Mouse (Mus musculus) liver, embryonic 12.5 days (tissue): ENCODE measurements around the gene Tssk3. TPM values are rescaled to one million over a fixed set of nuclear protein-coding genes. Genes with fewer than 3 reads are reported as not detected.

Experiments
- ATAC-seq: fragments of 200-750 bp; cut with Nextera tagmentation; 2 replicates; pipeline ENCODE4 v1.8.0; 2017; ENCODE audit warnings: moderate number of reproducible peaks, mild to moderate bottlenecking, moderate library complexity
- H3K27ac ChIP-seq: fragments of 300-500 bp; sonication (generic); 2 replicates; pipeline ENCODE4 v1.5.1; 2016; ENCODE audit warnings: mild to moderate bottlenecking
- H3K27me3 ChIP-seq: fragments of 300-500 bp; sonication (generic); replicated peaks from 2 replicates; pipeline ENCODE4 v1.6.1; 2016; ENCODE audit warnings: mild to moderate bottlenecking, moderate library complexity
- H3K36me3 ChIP-seq: fragments of 300-500 bp; sonication (generic); 2 replicates; pipeline ENCODE4 v1.6.1; 2016; ENCODE audit warnings: mild to moderate bottlenecking, moderate library complexity
- H3K4me1 ChIP-seq: fragments of 300-500 bp; sonication (generic); 2 replicates; pipeline ENCODE4 v1.6.1; 2016
- H3K4me2 ChIP-seq: fragments of 300-500 bp; sonication (generic); 2 replicates; pipeline ENCODE4 v1.6.1; 2016; ENCODE audit warnings: mild to moderate bottlenecking, moderate library complexity
- H3K4me3 ChIP-seq: fragments of 300-500 bp; sonication (generic); 2 replicates; pipeline ENCODE4 v1.5.1; 2016; ENCODE audit warnings: mild to moderate bottlenecking, moderate library complexity
- H3K9ac ChIP-seq: fragments of 300-500 bp; sonication (generic); 2 replicates; pipeline ENCODE4 v1.6.1; 2016; ENCODE audit warnings: mild to moderate bottlenecking, moderate library complexity
- H3K9me3 ChIP-seq: fragments of 300-500 bp; sonication (generic); replicated peaks from 2 replicates; pipeline ENCODE4 v1.6.1; 2016; ENCODE audit warnings: mild to moderate bottlenecking, moderate library complexity
- WGBS: fragments of 180-500 bp; shearing (Covaris S2); methylation state at CpG from one replicate; pipeline ENCODE4 v1.1.7; 2016; ENCODE audit not compliant: insufficient replicate concordance; 5-methylcytosine and 5-hydroxymethylcytosine counted together
- polyA plus RNA-seq: library from polyadenylated mRNA; unstranded; fragments of >200 nt; fragmentation: Nextera tagmentation; extraction: Ambion mirVana; gene quantifications from 2 replicates; pipeline ENCODE4 v1.2.1, GENCODE M21; 2016

Gene Tssk3
- polyA plus RNA-seq, 1 experiment from 2014 or later: not detected

DNA sequence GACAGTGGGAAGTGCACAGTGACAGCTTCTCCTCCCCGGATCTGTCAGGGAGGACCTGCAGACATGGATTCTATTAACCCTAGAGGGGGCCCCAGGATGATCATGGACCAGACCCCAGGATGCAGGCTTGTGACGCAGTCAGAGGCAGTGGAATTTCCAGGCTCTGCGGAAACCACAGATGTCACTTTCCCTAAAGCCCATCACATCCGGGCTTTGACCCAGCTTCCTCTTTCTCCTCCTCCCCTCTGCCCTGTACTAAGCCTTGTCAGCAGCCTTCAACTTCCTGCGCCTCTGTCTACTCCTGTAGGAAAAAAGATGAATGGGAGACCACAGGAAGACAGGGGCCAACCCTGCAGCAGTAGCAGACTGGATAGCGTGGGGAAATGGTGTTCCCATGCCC is 5.8 kb upstream of the Tssk3 start:
- peak; percentile 14; the same call in 1 of the 2 replicates for ATAC-seq
- Histone ChIP-seq H3K4me3 (no peak overlapping the region), H3K27me3 (peaks cover 47% of the 10 kb centered on the region), H3K4me1 (peaks cover 62% of the 10 kb centered on the region), H3K36me3 (no peaks in the 10 kb centered on the region), H3K27ac (peak overlapping the region; percentile 23), H3K9me3 (no peaks in the 10 kb centered on the region), H3K4me2 (0 out of 2 replicates have a peak overlapping the region, but pooled peaks have one; percentile 2), H3K9ac (no peak overlapping the region)
- WGBS: 8% methylated on average over 6 of the region's 6 CpGs

DNA sequence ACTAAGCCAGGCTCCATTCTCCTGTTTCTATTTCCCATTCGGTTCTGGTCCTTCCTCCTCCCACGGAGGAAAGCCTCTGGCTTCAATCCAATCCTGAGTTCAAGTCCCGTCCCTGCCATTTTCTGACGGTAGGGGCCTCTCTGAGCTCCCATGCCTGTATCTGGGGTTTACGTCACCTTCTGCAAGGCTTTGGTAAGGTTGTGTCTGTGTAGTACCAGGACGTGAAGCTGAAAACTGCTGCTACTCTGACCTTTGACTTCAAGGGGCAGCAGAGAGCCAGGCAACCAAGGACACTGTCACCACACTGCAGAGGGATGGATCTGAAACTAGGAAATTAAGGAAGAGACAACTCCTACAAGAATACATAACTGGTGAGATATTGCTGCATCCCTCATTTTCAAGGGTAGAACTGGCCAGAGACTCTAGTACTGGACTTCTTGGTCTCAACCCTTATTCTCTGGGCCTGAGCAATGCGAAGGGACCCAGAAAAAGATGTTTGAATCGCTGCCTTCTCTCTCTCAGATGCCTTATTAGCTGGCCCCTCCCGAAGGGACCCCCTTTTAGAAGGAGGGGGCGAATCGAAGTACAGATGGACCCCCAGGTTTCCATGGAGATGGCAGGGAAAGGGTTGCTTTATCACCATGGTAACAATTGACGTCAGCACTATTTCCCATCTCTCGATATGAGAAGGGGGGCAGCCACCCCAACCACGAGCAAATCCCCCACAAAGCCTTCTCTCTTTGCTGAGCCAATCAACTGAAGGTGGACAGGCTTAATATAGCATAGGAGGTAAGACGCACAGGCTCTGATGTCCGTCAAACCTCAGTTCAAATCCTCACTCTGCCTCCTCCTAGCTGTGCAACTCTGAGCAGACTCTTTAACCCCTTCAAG is 5.1 kb upstream of the Tssk3 start:
- H3K36me3 ChIP-seq: no peaks in the 10 kb centered on the region
- H3K4me2 ChIP-seq: no peak overlapping the region
- no peaks in the 10 kb centered on the region for H3K9me3 ChIP-seq
- ATAC-seq: no peak
- peaks cover 54% of the 10 kb centered on the region for H3K27me3 ChIP-seq
- peak overlapping the region; percentile 15; the same call in 1 of the 2 replicates for H3K27ac ChIP-seq
- peaks cover 63% of the 10 kb centered on the region for H3K4me1 ChIP-seq
- H3K4me3 ChIP-seq: no peak overlapping the region
- 23% methylated on average over 16 of the region's 16 CpGs for WGBS
- H3K9ac ChIP-seq: no peak overlapping the region

- Histone ChIP-seq H3K4me2 (no peak overlapping the region), H3K9ac (no peak overlapping the region), H3K4me3 (no peak overlapping the region), H3K27me3 (peaks cover 67% of the 10 kb centered on the region), H3K9me3 (no peaks in the 10 kb centered on the region), H3K36me3 (peaks cover under 1% of the 10 kb centered on the region; the same call in 1 of the 2 replicates), H3K27ac (no peak overlapping the region), H3K4me1 (peaks cover 51% of the 10 kb centered on the region)
- ATAC-seq: no peak
- 52% methylated on average over 7 of the region's 7 CpGs for WGBS
Observed at GRCm38 (mm10) chr4:129494681-129495080, 3.9 kb upstream of the Tssk3 start.

- ATAC-seq: no peak
- Histone ChIP-seq H3K4me1 (0 out of 2 replicates have a peak, but pooled peaks cover 2% of the 10 kb centered on the region), H3K9ac (no peak overlapping the region), H3K4me2 (no peak overlapping the region), H3K27me3 (no peaks in the 10 kb centered on the region), H3K9me3 (no peaks in the 10 kb centered on the region), H3K36me3 (peaks cover 100% of the 10 kb centered on the region), H3K4me3 (no peak overlapping the region), H3K27ac (no peak overlapping the region)
- WGBS: 83% methylated on average over 1 of the region's 1 CpGs
Observed at GRCm38 (mm10) chr4:129481090-129481489, 9.7 kb downstream of the Tssk3 start.

DNA sequence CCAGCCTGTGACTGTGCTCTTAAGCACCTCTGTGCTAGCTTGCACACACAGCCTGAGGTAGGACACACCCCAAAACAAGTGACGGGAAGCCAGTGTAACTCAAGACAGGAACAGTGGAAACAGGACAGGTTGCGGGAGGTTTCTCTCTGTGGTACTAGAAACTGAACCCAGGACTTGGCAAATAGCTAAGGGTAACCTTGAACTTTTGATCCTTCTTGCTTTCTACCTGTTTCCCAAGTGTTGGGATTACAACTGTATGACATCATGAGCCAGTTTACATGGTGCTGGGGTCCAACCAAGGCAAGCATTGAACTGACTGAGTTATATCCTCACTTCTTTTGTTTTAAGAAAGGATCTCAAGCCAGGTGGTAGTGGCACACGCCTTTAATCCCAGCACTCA is 11.0 kb downstream of the Tssk3 start:
- Histone ChIP-seq H3K36me3 (peaks cover 100% of the 10 kb centered on the region), H3K4me3 (no peak overlapping the region), H3K9me3 (no peaks in the 10 kb centered on the region), H3K4me1 (0 out of 2 replicates have a peak, but pooled peaks cover 5% of the 10 kb centered on the region), H3K27me3 (no peaks in the 10 kb centered on the region), H3K4me2 (no peak overlapping the region), H3K9ac (no peak overlapping the region), H3K27ac (no peak overlapping the region)
- 86% methylated on average over 3 of the region's 3 CpGs for WGBS
- no peak for ATAC-seq

GRCm38 (mm10) chr4:129476047-129476446 is 14.8 kb downstream of the Tssk3 start:
- H3K27me3 ChIP-seq: no peaks in the 10 kb centered on the region
- H3K4me1 ChIP-seq: 0 out of 2 replicates have a peak, but pooled peaks cover 5% of the 10 kb centered on the region
- no peak overlapping the region for H3K27ac ChIP-seq
- no peak overlapping the region for H3K9ac ChIP-seq
- peaks cover 98% of the 10 kb centered on the region for H3K36me3 ChIP-seq
- no peak overlapping the region for H3K4me3 ChIP-seq
- 85% methylated on average over 11 of the region's 11 CpGs for WGBS
- H3K4me2 ChIP-seq: no peak overlapping the region
- ATAC-seq: no peak
- H3K9me3 ChIP-seq: no peaks in the 10 kb centered on the region

GRCm38 (mm10) chr4:129464286-129464815 is 26.5 kb downstream of the Tssk3 start:
- peaks cover 51% of the 10 kb centered on the region for H3K36me3 ChIP-seq
- no peaks in the 10 kb centered on the region for H3K27me3 ChIP-seq
- peaks cover 47% of the 10 kb centered on the region for H3K4me1 ChIP-seq
- H3K4me2 ChIP-seq: peak overlapping the region; percentile 76
- H3K9me3 ChIP-seq: no peaks in the 10 kb centered on the region
- peak overlapping the region; percentile 94 for H3K9ac ChIP-seq
- H3K4me3 ChIP-seq: peak overlapping the region; percentile 83
- 67% methylated on average over 4 of the region's 4 CpGs for WGBS
- ATAC-seq: peak; percentile 4; the same call in 1 of the 2 replicates
- H3K27ac ChIP-seq: peak overlapping the region; percentile 96

DNA sequence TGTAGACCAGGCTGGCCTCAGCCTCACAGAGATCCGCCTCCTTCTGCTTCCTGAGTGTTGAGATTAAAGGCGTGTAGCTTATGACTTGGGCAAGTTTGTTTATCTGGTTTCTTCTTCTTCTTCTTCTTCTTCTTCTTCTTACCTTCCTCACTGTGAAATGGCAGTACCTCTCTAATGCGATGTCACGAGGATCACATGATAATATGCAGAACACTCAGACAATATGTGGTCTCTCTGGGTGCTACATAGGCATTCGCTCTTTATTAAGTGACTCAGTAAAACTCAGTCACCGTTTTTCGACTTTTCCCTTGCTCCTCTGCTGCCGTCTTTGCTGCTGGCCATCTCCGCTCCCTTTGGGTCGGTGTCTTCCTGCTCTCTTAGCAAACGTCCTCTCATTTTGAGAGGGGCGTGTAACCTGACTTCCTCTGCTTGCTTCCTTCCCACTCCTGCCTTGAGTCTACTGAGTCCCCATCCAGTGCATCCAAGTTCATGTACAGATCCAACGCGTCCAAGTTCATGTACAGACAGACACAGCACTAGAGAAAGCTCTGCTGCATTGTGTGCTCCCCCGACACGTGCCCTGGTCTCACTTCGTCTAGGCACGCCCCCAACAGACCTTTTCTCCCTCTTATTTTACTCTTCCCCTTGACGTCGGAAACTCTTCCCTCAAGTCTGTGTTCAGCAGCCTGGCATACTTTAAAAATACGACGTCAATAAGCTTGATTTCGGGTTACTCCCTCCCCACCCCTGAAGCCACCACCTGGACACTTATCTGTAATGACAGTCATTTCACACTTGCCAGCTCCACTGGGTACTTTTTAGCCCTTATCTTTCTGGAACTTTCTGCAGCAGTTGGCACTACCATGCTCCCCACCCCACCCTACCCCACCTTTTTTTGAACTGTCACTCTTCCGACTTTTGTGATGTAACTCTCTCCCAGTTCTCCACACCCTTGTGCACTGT is 27.4 kb downstream of the Tssk3 start:
- Histone ChIP-seq H3K27ac (peak overlapping the region; percentile 96), H3K36me3 (peaks cover 42% of the 10 kb centered on the region), H3K9me3 (no peaks in the 10 kb centered on the region), H3K27me3 (no peaks in the 10 kb centered on the region), H3K4me1 (peaks cover 47% of the 10 kb centered on the region), H3K4me2 (peak overlapping the region; percentile 76), H3K4me3 (peak overlapping the region; percentile 83), H3K9ac (peak overlapping the region; percentile 94)
- ATAC-seq: peak; percentile 69
- 46% methylated on average over 24 of the region's 24 CpGs for WGBS

- Histone ChIP-seq H3K27me3 (no peaks in the 10 kb centered on the region), H3K4me2 (peak overlapping the region; percentile 76), H3K4me1 (peaks cover 41% of the 10 kb centered on the region), H3K9ac (peak overlapping the region; percentile 94), H3K9me3 (no peaks in the 10 kb centered on the region), H3K27ac (peak overlapping the region; percentile 96), H3K4me3 (peak overlapping the region; percentile 83), H3K36me3 (peaks cover 29% of the 10 kb centered on the region)
- WGBS: 39% methylated on average over 3 of the region's 3 CpGs
- no peak for ATAC-seq
Observed at GRCm38 (mm10) chr4:129462118-129462517, 28.7 kb downstream of the Tssk3 start.

DNA sequence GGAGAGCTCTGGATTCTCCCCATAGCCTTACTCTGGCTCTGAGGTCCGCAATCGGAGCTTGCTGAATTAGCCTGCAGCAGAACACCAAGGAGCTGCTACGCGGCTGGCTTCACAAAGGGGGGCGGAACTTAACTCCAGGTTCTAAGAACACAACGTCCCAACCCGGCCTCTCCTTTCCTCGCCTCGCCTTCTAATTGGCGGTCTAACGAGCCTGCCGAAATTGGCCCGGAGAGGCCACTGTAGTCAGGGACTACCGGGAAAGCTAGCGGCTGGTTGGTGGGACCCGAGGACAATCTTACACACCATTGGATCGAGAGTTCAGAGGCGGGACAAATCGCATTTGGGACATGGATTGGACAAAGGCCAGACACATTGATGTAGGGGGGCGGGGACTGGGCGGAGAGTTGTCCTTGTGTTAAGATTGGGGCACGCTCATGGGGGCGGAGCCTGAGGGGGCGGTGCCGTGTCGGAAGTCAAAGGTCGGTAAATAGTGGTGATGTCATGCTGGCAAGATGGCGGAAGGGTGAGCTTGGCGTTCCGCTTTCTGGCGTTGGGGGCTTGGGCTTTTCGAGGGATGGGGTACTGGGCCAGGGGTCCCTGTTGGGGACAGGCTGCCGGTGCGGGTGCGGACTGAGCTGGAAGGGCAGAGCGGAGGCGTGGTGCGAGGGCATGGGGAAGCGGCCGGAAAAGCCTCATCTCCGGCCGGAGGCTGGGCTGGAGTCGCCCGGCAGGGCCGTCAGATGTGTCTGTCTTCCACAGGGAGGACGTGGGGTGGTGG is 29.4 kb downstream of the Tssk3 start, which contains the start of gene Bsdc1:
Gene Bsdc1 (plus strand): TSS at position 399 of the 778 bp plus-strand sequence.
- peak within 1 kb of the TSS; percentile 94 for H3K9ac ChIP-seq
- peak within 1 kb of the TSS; percentile 82 for H3K4me2 ChIP-seq
- WGBS: under 1% methylated on average over 46 of the region's 46 CpGs
- H3K4me1 ChIP-seq: peaks cover 40% of the 10 kb centered on the region
- peaks cover 22% of the 10 kb centered on the region for H3K36me3 ChIP-seq
- no peaks in the 10 kb centered on the region for H3K9me3 ChIP-seq
- peak within 1 kb of the TSS; percentile 83 for H3K4me3 ChIP-seq
- H3K27ac ChIP-seq: peak within 1 kb of the TSS; percentile 96
- ATAC-seq: peak; percentile 94
- no peaks in the 10 kb centered on the region for H3K27me3 ChIP-seq

DNA sequence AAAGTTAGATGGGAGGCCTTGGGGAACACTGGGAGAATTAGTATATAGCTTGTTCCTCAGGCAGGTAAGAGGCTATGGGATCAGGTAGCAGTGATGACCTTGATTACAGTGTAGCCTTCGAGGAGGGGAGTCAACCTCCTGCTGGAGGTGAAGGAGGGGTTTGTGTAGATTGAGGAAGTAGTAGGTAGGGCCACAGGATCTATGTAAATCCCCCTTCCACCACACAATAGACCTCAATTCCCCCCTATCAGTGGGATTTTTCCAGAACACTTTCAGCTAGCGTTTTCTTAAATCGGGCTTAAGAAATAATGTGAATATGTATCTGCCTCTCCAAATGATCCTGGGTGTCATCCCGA is 30.0 kb downstream of the Tssk3 start:
- Histone ChIP-seq H3K4me1 (peaks cover 40% of the 10 kb centered on the region), H3K9ac (peak overlapping the region; percentile 73), H3K36me3 (peaks cover 16% of the 10 kb centered on the region), H3K4me3 (peak overlapping the region; percentile 83), H3K27ac (peak overlapping the region; percentile 78), H3K27me3 (no peaks in the 10 kb centered on the region), H3K4me2 (peak overlapping the region; percentile 82), H3K9me3 (no peaks in the 10 kb centered on the region)
- ATAC-seq: no peak
- WGBS: under 1% methylated on average over 4 of the region's 4 CpGs
